In genomic region chr5:139745771-139746170, GRCm38 (mm10) we compare ENCODE assay signal across 7 mouse cellular contexts. TPM values are rescaled to one million over a fixed set of nuclear protein-coding genes. Genes with fewer than 3 reads are reported as not detected.
DNase-seq lines count a peak whose midpoint lies in the region; ATAC-seq and TF ChIP-seq lines count a peak whose summit lies in the region.

No protein-coding gene starts in this region.

- H3K9me3 ChIP-seq in lung, embryonic 15.5 days: no peaks in the 10 kb centered on the region

- peaks cover 12% of the 10 kb centered on the region for H3K4me1 ChIP-seq in kidney, adult 2 months (ENCODE audit: control insufficient read depth, insufficient read depth, low read length)
- peaks cover 3% of the 10 kb centered on the region; the same call in 1 of the 2 replicates for H3K4me1 ChIP-seq in lung, embryonic 15.5 days

- H3K4me3 ChIP-seq in kidney, adult 2 months (ENCODE audit: insufficient read depth, low read depth, low read length): no peak overlapping the region
- H3K4me3 ChIP-seq in lung, embryonic 15.5 days: no peak overlapping the region

- peak; percentile 78 for DNase-seq in urinary bladder, postnatal 14 days (ENCODE audit: low spot score)
- DNase-seq in urinary bladder, adult 2 months (ENCODE audit: low spot score): no peak
- DNase-seq in brain, embryonic 14.5 days (ENCODE audit: low read depth): peak; percentile 66
- peak; percentile 57 for DNase-seq in heart, adult 8-10 months (ENCODE audit: low spot score)
- peak; percentile 81 for DNase-seq in kidney, adult 2 months
- peak; percentile 55 to 63 for DNase-seq in spleen, postnatal 14 days (ENCODE audit: low spot score in 2 of 2)

- no peaks in the 10 kb centered on the region for H3K27me3 ChIP-seq in kidney, adult 2 months (replicated peaks; ENCODE audit: control insufficient read depth, insufficient read depth, low read length)
- no peaks in the 10 kb centered on the region for H3K27me3 ChIP-seq in lung, embryonic 15.5 days

- no peaks in the 10 kb centered on the region for H3K36me3 ChIP-seq in kidney, adult 2 months (ENCODE audit: control insufficient read depth, insufficient read depth, low read length)
- no peaks in the 10 kb centered on the region for H3K36me3 ChIP-seq in lung, embryonic 15.5 days

- no peak overlapping the region for H3K27ac ChIP-seq in kidney, adult 2 months (ENCODE audit: insufficient read depth, low read depth, low read length)
- H3K27ac ChIP-seq in lung, embryonic 15.5 days: no peak overlapping the region

- peak; percentile 40; the same call in 1 of the 2 replicates for ATAC-seq in lung, embryonic 15.5 days (ENCODE audit: borderline replicate concordance, extremely low read depth, low FRiP score, low TSS enrichment)

- peak; percentile 75 for TF ChIP-seq CTCF in brain, embryonic 14.5 days (IDR thresholded peaks at IDR 0.05; ENCODE audit: borderline replicate concordance, extremely low read depth, insufficient read depth, insufficient read length)
- peak; percentile 92 for TF ChIP-seq CTCF in kidney, adult 2 months (conservative IDR thresholded peaks at IDR 0.05; ENCODE audit: insufficient read depth, insufficient read length, low read depth, low read length)

- H3K9ac ChIP-seq in lung, embryonic 15.5 days: no peak overlapping the region

- no peak for TF ChIP-seq POLR2A in brain, embryonic 14.5 days (IDR thresholded peaks at IDR 0.05; ENCODE audit: borderline replicate concordance, extremely low read depth, insufficient read depth, insufficient read length, poor library complexity, severe bottlenecking)
- TF ChIP-seq POLR2A in kidney, adult 2 months (IDR thresholded peaks at IDR 0.05; ENCODE audit: low read depth, low read length): no peak

- no peak overlapping the region for H3K4me2 ChIP-seq in lung, embryonic 15.5 days

- 6% methylated on average over 3 of the region's 3 CpGs for WGBS in kidney, adult 2 months
- WGBS in lung, embryonic 15.5 days: 2% methylated on average over 3 of the region's 3 CpGs

RNA-seq across cellular contexts. Expression of gene Micall2, which starts 9.6 kb away (rescaled TPM):
- polyA plus RNA-seq in urinary bladder, adult 2 months (2012; rRNA removed): 7.1 and 8.3 TPM in 2 replicates
- 7.7 and 11.8 TPM in 2 replicates for polyA plus RNA-seq in brain, embryonic 14.5 days (2012; rRNA removed)
- 1 to 10 TPM; 1.3 to 2.6 (median 1.9) TPM for total RNA-seq in heart, adult 8-10 months (2022)
- 3.3 and 3.4 TPM in 2 replicates for polyA plus RNA-seq in kidney, adult 2 months (2012; rRNA removed)
- polyA plus RNA-seq in lung, embryonic 15.5 days (2015; fragmentation: Nextera tagmentation; extraction: Ambion mirVana): 3.4 and 3.5 TPM in 2 replicates

RNA-seq across cellular contexts. Expression of gene Ints1, which starts 29.7 kb away (rescaled TPM):
- 12.1 and 20.9 TPM in 2 replicates for polyA plus RNA-seq in urinary bladder, adult 2 months (2012; rRNA removed)
- polyA plus RNA-seq in brain, embryonic 14.5 days (2012; rRNA removed): 56.5 and 72.9 TPM in 2 replicates
- 10 to 100 TPM; 39.2 to 43.9 (median 40.1) TPM for total RNA-seq in heart, adult 8-10 months (2022)
- 40.1 and 42.2 TPM in 2 replicates for polyA plus RNA-seq in kidney, adult 2 months (2012; rRNA removed)
- polyA plus RNA-seq in lung, embryonic 15.5 days (2015; fragmentation: Nextera tagmentation; extraction: Ambion mirVana): 22.8 and 24.7 TPM in 2 replicates

RNA-seq across cellular contexts. Expression of gene Mafk, which starts 45.5 kb away (rescaled TPM):
- 42.3 and 47.7 TPM in 2 replicates for polyA plus RNA-seq in urinary bladder, adult 2 months (2012; rRNA removed)
- 12.6 and 13.6 TPM in 2 replicates for polyA plus RNA-seq in brain, embryonic 14.5 days (2012; rRNA removed)
- 10 to 100 TPM; 27.3 to 35.9 (median 33.9) TPM for total RNA-seq in heart, adult 8-10 months (2022)
- 20.5 and 22.2 TPM in 2 replicates for polyA plus RNA-seq in kidney, adult 2 months (2012; rRNA removed)
- polyA plus RNA-seq in lung, embryonic 15.5 days (2015; fragmentation: Nextera tagmentation; extraction: Ambion mirVana): 14.1 and 15.3 TPM in 2 replicates
